Mouse (Mus musculus) R1 (cell line): Measurements from ENCODE around the gene Tut7.
"Not testable (repeated sequence)": the region's sequence is repeated elsewhere in the genome, so short reads cannot be mapped to it uniquely, and the experiment has no call there.

Source experiments
- DNase-seq: peaks from one replicate; pipeline ENCODE4 v3.0.0-alpha.2; 2018; ENCODE audit warnings: low read depth, low spot score

Gene Tut7

GRCm38 (mm10) chr13:59766786-59767515 is 56.0 kb downstream of the Tut7 start:
- DNase-seq: no peak

GRCm38 (mm10) chr13:59762791-59763190 is 60.2 kb downstream of the Tut7 start:
- DNase-seq: no peak

- no peak for DNase-seq
These were observed 66.0 kb downstream of the Tut7 start for GRCm38 (mm10) chr13:59756906-59757305.

GRCm38 (mm10) chr13:59750310-59750709 is 72.6 kb downstream of the Tut7 start:
- DNase-seq: no peak

- no peak for DNase-seq
These were observed 76.2 kb downstream of the Tut7 start, which contains the start of gene 1700014D04Rik for GRCm38 (mm10) chr13:59746711-59747110. TSS of gene 1700014D04Rik (minus strand) at chr13:59746752.

GRCm38 (mm10) chr13:59746164-59746563 is 76.8 kb downstream of the Tut7 start:
- peak; percentile 61 for DNase-seq

- DNase-seq: no peak
These were observed 77.5 kb downstream of the Tut7 start for GRCm38 (mm10) chr13:59745462-59745861.

GRCm38 (mm10) chr13:59741697-59742096 is 81.2 kb downstream of the Tut7 start:
- DNase-seq: peak; percentile 59

- DNase-seq: no peak
These were observed 81.9 kb downstream of the Tut7 start for GRCm38 (mm10) chr13:59741096-59741495.

GRCm38 (mm10) chr13:59739397-59739796 is 83.5 kb downstream of the Tut7 start:
- no peak for DNase-seq

- DNase-seq: no peak
These were observed 84.5 kb downstream of the Tut7 start for GRCm38 (mm10) chr13:59738455-59738854.

- DNase-seq: peak; percentile 90
These were observed 87.8 kb downstream of the Tut7 start for GRCm38 (mm10) chr13:59735190-59735589.

- peak; percentile 58 for DNase-seq
These were observed 88.6 kb downstream of the Tut7 start for GRCm38 (mm10) chr13:59734347-59734746.

GRCm38 (mm10) chr13:59733936-59734335 is 89.0 kb downstream of the Tut7 start:
- peak; percentile 31 for DNase-seq

- no peak for DNase-seq
These were observed 91.3 kb downstream of the Tut7 start, which contains the start of gene Spata31d1d for GRCm38 (mm10) chr13:59731652-59732051. TSS of gene Spata31d1d (minus strand) at chr13:59731752.

- peak; percentile 87 for DNase-seq
These were observed 94.4 kb downstream of the Tut7 start for GRCm38 (mm10) chr13:59728378-59729093.

- peak; percentile 69 for DNase-seq
These were observed 96.6 kb downstream of the Tut7 start for GRCm38 (mm10) chr13:59726139-59726867.

- not testable (repeated sequence) for DNase-seq
These were observed 100.9 kb downstream of the Tut7 start for GRCm38 (mm10) chr13:59722089-59722488.
